Mouse (Mus musculus) right cerebral cortex, postnatal 25 days (tissue): ENCODE data around the gene Prkra.
"Not testable (repeated sequence)": the region's sequence is repeated elsewhere in the genome, so short reads cannot be mapped to it uniquely, and the experiment has no call there.

Source experiments
- DNase-seq: peaks from one replicate; pipeline ENCODE4 v3.0.0; 2022

The Prkra gene

DNA sequence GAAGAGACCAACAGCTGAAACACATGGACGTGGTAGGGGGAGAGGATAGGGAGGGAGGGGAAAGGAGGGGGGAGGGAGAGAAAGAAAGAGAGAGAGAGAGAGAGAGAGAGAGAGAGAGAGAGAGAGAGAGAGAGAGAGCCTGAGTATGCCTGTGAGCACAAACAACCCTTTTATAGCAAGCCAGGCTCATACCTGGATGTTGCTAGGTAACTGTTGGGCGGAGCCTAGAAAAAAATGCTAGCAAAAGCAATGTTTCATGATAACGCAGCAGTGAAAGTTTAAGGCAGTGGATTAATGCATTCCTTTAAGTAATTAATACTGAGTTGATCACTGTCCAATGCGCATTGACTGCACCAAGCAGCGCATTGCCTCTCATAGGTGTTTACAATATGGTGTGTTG lies 6.8 kb upstream of the Prkra start:
- no peak for DNase-seq

GRCm38 (mm10) chr2:76653070-76653469 lies 5.3 kb upstream of the Prkra start:
- DNase-seq, result no peak

- no peak for DNase-seq
Observed at GRCm38 (mm10) chr2:76648666-76649141, 889 bp upstream of the Prkra start.

DNA sequence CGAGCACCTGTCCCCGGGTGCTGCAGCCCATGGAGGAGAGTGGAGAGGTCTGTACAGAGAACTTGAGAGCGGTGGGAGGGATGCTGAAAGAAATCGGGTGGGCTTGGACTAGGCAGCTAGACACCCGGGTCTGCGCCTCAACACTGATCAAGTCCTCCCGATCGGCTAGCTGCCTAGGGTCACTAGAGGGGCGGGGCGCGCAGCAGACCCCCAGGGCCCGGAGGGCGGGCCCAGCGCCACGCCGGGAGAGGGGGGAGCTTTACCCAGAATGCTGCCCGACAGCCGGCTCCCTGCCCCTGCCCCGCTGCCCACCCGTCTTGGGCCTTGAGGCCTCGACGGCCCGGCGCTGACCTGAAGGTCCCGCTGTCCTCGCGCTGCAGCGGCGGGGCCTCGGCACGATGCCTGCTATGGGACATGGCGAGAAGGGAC lies 360 bp downstream of the Prkra start:
- no peak for DNase-seq

DNA sequence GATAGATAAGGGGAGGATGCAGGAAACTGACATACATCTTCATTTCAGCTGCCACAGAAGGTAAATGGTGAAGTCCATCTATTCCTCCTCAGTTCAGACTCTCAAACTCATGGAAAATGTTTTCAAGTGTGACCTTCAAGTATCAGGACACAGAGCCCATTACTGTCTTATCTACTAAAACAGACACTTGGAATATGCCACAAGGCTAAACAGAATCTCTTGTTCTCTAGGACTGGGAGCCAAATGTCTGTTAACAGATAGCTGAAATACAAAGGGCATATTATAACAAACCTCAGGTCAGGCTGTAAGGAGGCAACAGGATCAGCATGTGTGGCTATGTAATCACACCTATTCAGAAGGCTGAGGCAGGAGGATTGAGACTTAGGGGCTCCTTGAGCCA lies 4.0 kb downstream of the Prkra start:
- no peak for DNase-seq

DNA sequence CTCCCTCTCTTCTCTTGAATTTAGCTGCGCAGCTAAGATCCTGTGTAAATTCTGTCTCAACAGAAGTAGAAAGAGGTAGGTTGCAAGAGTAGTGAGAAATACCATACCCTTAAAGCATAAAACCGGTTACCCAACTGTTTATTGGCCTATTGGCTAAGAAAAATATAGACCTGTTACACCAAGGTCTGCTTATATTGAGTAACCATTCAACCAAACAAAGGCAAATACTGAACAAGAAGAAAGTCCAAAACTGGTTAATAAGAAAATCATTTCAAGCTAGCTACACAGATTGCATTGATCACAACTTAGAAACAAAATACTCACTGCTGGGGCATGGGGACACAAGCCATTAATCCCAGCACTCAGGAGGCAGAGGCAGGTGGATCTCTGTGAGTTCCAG lies 8.2 kb downstream of the Prkra start:
- DNase-seq, result no peak

- no peak for DNase-seq
Observed at GRCm38 (mm10) chr2:76631600-76631999, 16.2 kb downstream of the Prkra start.

DNA sequence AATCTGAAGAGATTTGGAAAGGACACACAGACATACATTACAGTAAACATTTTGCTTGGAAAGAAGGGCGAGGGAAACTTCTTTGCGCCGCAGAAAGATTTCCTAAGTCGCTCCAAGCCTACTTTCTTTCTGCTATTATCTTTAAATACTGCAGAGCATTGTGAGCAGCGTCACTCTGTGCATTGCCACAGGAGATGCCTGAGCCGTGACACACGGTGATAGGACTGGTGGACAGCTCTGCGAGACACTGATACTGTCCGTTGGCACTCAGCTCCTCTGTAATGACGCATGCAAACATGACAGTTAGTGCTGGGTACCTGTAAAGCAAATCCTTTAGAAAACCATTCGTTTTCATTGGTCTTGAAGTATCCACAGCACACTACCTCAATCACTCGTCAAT lies 17.5 kb downstream of the Prkra start:
- no peak for DNase-seq

DNA sequence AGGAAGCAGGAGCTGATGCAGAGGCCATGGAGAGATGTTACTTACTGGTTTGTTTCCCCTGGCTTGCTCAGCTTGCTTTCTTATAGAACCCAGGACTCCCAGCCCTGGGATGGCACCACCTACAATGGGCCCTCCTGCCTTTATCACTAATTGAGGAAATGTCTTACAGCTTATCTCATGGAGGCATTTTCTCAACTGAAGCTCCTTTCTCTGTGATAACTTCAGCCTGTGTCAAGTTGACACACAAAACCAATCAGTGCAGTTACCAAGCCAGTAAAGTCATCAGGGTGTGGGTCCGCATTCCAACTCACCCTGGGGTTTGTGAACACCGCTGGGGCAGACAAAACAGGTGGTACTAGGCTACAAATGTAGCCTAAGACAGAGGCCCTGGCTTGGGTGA lies 25.5 kb downstream of the Prkra start:
- DNase-seq, result not testable (repeated sequence)

DNA sequence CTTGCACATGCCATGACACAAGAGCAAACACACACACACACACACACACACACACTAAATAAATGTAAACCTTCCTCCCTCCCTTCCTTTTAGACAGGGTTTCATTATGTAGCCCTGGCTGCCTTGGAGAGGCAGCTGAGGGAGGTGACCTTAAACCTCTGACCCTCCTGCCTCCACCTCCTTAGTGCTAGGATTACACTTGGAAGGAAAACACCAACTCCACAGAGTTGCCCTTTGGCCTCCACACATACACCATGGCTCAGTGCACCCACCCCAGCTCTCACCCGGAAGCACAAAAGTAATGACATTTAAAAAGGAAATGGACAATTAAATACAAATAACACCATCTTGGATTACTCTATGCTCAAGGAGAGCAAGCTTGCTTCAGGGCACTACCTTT lies 26.1 kb downstream of the Prkra start:
- no peak for DNase-seq

- no peak for DNase-seq
Observed at GRCm38 (mm10) chr2:76620188-76620587, 27.6 kb downstream of the Prkra start.

DNA sequence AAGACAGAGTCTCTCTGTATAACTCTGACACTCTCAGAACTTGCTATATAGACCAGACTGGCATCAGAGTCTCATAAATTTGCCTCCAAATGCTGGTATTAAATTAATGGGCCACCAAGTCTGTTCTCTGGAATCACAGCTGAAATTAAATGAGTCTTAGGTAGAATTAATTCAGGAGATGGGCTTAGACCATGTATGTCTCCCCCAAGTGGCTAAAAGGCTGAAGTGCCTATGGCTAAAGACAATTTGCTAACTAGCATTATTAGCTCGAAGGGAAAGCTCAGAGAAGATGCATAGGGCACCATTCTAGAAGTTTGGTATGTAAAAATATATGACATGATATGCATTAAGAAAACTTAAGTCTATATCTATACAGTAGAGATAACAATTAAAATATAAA lies 29.7 kb downstream of the Prkra start:
- no peak for DNase-seq

- no peak for DNase-seq
Observed at GRCm38 (mm10) chr2:76611996-76612395, 35.8 kb downstream of the Prkra start.

DNA sequence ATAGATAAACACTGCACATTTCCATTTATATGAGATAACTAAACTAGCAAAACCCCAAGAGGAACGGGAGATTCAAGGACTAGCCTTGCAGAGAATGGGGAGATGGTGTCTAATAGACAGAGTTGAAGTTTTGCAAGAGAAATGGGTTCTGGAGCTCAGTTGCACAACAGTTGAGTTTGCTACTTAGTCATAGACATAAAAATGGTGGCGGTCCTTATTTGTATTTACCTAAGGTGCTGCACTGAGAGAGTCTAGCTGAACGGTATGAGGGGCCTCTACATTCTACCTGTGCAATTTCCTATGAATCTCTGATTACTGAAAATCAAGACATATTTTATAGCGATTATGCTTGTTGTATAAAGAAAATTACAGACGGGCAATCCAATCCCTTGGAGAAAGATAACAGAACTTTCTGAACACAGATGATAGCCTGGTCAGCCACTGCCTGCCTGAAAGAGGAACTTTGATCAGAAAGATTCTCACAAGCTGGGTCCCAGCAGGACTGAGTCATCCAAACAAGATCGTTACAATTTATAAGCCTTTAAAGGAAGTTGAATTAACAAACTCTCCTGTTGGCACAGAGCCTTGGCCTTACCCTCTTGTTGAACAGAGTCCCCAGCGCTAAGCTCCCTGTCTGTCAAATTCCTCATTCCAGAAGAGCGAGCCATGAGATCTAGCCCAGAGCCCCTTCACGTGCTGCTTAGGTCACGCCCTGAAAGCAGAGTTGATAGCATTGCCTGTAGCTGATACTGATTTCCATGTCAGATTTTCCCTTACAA lies 37.3 kb downstream of the Prkra start:
- DNase-seq, result no peak

- DNase-seq, result no peak
Observed at GRCm38 (mm10) chr2:76606704-76607103, 41.1 kb downstream of the Prkra start.

- DNase-seq, result no peak
Observed at GRCm38 (mm10) chr2:76602256-76602655, 45.6 kb downstream of the Prkra start.

DNA sequence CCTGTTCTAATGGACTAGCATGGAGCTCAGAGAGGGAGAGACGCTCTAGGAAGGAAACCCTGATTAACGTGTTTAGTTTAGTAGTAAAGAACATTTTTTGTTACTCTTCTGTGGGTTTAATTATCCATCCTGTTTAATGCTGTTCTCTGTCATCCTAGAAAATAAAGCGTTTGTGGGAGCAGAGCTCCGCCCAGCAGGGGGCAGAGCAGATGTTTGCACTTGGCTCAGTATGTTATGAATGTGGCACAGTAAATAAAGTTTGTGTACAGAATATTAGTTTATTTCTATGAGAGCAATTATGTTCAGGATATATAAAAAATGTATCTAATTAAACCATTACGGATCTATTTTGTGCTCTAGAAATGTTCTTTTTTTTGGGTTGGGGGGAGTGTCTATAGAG lies 48.6 kb downstream of the Prkra start:
- no peak for DNase-seq

DNA sequence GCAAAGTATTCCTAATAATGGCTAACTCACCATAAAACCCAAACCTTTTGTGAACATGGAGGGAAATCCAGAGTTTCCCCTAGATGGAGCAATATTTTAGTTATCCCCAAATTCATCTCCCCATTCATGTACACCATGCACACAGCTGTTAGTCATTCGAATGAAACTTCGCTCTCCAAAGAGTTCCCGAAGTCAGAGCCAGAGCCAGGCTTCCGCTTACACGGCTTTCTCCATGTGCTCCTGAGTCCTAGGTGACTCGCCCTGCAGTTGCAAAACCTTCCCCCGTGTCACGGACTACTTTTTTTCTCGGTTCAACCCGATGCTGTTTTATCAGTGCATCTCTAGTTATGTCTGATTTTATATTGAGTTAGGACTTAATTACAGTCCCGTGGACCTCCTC lies 50.3 kb downstream of the Prkra start:
- no peak for DNase-seq

GRCm38 (mm10) chr2:76592401-76592924 lies 55.4 kb downstream of the Prkra start:
- no peak for DNase-seq

GRCm38 (mm10) chr2:76590221-76590620 lies 57.6 kb downstream of the Prkra start:
- DNase-seq, result no peak

GRCm38 (mm10) chr2:76586906-76587305 lies 60.9 kb downstream of the Prkra start:
- DNase-seq, result no peak

DNA sequence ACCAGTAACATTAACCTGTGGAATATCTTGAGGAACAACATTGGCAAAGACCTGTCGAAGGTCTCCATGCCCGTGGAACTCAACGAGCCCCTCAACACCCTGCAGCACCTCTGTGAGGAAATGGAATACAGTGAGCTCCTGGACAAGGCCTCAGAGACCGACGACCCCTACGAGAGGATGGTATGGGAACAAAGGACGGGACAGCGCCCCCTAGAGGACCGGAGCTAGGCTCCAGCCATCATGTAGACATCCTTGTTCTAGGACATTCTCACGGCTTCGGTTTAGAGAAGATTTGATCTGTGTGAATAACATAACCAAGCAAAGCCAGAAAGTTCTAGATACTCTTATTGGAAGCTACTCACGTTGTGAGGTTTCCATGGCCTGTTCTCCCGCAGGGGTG lies 62.7 kb downstream of the Prkra start:
- DNase-seq, result no peak
